Mouse (Mus musculus) common myeloid progenitor, adult 5-6 weeks (primary cell): ENCODE results near the gene Map3k6. TPM values are rescaled to one million over a fixed set of nuclear protein-coding genes. Genes with fewer than 3 reads are reported as not detected.

ENCODE experiments used
- ATAC-seq: replicated peaks from 2 replicates; pipeline ENCODE4 v1.8.0; 2016; ENCODE audit warnings: low read depth, mild to moderate bottlenecking, moderate TSS enrichment, inconsistent platforms; ENCODE audit not compliant: poor library complexity, severe bottlenecking
- total RNA-seq: library from RNA; stranded (forward); fragments of 200-1000, 187-1606 nt; gene quantifications from 2 replicates; pipeline ENCODE4 v1.2.3, GENCODE M21; 2017

Map3k6 gene
- total RNA-seq, 1 experiment from 2014 or later: 7.2 TPM

DNA sequence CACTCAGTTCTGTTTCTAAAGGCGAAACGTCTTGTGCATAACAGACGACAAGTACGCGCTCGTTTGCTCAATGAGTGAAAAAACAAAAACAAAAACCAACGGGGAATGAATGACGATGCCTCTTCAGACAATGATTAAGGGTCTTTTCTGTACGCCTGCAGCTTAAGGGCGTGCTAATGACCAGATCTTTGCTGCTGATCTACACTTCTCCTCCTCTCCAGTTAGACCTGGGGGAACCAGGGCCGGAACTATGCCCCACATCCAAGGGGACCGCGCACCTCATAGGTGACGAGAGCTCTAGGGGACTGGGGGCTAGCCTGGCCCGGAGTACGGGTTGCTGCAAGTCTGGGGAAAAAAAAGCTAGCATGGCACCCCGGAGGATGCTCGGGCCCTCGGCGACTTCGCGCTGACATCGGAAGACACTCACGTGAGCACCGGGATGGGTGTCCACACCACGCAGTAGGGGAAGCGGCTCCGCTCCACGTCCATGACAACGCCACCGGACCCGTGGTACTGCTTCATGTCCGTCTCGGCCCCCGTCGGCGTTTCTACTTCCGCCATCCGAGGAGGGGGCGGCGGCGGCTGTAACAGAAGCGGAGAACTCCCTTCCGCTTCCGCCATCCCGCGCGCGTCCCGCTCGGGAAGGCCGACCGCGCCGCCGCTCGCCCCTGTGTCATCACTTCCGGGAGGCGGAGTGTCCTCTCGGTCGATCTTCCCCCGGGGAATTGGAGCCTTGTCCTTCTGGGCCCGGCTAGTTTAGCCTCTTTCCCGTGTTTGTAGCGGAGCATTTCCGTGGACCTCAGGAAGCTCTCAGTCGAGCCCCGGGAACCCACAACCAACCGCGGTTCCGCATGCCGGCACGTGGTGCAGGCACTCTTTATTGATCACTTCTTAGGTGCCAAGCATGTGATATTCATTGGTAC, 36.7 kb downstream of the Map3k6 start, which contains the start of gene Tmem222:
Tmem222 (minus strand) TSS at position 689 of the 923 bp plus-strand sequence.
- ATAC-seq: peak; percentile 90

DNA sequence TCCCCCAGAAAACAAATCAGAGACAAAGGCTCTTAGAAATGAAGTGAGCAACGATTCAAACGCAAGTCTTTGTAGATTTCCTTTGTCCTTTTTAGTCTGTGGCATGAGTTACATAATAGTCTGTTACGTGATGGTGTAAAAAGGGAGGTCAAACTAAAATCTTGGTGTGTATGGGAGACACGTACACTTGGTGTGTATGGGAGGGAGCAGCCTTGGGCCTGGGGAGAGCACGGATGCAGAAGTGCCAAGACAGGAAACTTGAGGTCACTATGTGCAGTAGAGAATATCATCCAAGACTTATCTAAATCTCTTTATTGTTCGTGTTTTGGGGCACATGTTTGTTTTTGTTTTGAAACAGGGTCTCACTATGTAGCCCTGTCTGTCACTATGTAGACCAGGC, 37.4 kb downstream of the Map3k6 start:
- 0 out of 2 replicates have a peak, but pooled peaks have one; percentile 24 for ATAC-seq

DNA sequence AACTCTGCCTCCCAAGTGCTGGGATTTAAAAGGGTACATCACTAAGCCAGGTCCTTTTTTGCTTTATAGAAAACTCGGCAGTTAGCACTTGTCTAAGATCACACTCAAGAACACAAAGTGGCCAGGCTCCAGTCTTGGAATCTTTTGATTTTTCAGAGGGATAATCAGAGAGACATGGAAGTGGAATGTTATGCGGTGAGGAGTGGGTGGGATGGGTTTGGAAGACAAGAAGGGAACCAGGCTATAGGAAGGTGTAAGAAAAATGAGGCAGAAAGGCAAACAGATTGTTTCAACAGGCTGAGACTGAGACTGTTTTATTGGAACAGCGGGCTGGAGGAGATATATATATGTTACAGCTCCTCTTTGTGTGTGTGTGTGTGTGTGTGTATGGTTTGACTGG, 37.9 kb downstream of the Map3k6 start:
- ATAC-seq: no peak

DNA sequence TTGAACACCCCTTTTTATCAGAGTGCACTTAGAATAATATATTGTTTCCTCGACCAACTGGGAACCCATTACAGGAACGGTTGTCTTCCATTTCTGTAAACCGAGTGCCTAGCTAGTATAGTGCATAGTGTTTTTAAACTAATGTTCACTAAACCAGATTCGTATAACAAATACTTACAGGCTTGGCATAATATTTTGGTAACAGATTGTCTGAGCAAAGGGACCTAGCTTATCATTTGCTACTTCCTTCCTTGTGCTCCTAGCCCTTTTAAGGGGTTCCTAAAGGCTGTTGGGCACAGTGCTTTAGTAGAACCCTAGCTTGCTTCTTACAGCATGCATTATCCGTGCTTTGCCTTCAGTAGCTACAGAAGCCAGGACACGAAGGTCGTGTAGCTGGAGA, 40.9 kb downstream of the Map3k6 start:
- ATAC-seq: no peak

DNA sequence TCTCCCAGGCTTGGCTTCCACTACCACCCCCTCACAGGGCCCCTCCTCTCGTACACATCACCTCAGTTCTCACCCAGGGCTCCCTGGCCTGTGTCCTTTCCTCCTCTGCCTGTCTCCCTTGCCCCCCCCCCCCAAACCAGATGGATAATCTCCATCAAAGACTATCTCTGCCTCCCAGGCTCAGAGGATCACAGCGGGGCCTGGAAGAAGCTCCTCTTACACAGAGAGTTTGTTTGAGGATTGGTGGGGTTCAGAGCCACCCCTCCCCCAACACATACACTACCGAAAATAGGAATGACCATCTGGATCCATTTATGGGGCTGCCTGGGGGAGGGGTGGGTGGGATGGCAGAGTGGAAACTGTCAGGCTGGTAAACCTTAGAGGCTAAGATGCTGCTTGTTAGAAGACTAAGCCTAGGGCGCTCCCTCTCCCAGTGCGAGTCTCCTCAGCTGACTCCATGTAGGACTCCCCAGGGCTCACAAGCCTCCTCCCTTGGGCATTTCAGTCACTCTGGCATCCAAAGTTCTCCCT, 41.4 kb downstream of the Map3k6 start:
- ATAC-seq: no peak

DNA sequence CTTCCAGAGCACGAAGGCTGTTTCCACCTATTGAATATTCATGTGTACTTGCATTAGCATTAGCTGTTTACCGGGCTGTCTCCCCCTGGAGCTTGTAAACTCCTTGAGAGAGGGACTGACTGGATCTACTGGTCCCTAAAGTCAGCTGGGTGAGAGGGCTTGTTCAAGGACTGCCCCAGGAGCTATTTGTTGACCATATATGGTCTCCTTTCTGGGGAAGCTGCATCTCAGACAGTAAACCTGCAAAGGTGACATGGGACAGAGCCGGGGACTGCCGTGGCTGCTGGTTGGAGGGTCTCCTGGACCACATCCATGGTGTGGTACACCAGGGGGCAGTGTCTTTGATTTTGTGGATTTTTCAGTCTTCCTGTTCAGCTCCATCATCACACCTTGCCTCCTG, 42.0 kb downstream of the Map3k6 start:
- ATAC-seq: no peak

DNA sequence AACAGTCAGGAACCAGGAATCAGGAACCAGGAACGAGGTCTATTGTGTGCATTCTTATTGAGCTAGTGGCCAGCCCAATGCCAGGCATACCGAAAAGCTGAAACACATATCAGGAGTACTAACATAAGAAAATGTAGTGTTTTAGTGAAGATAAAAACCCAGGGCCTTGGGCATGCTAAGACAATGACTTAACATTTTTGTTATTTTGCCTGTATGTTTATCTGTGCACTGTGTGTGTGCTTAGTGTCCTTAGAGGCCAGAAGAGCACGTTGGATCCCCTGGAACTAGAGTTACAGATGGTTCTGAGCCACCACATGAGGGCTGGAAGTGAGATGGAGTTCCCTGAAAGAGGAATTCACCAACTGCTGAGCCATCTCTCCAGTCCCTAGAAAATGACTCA, 44.7 kb downstream of the Map3k6 start:
- peak; percentile 34 for ATAC-seq

DNA sequence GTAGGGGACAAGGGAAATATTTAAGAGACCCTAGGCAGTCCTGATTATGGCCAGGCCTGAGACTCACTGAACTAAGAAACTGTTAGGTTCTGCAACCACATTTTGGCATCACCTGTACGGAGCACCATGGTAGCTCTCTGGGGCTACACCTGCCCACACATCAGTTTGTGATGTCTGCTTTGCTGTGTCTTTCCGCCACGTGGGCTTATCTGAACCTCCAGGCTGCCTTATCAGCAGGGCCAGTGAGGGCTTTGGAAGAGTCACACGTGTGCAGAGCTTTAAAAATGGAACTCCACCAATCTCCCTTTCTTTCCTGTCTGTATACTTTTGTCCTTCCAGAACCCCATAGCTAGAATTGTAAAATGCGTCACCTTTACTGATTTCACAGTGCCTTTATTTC, 45.3 kb downstream of the Map3k6 start:
- peak; percentile 70 for ATAC-seq

DNA sequence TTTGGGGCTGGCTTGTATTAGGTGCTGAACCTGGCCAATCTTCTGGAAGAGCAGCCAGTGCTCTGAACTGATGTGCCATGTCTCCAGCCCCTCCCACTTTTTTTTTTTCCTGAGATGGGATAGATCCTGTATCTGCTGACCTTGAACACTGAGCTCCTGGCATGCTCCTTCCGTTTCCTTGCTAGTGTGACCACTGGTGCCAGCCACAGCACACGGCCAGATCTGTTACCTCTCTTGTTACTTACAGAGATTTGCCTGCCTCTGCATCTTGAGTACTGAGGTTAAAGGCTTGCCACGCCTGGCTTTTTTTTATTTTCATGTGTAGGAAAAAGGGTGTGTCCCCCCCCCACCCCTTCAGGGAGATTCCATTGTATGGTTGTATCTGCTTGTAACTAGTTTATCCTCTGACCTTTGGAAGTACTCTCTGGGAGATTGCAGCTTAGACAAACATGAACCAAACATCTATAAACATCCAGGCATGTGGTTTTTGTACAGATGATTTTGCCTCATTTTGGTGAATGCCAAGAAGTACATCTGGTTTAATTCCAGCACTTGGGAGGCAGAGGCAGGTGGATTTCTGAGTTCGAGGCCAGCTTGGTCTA, 46.0 kb downstream of the Map3k6 start:
- no peak for ATAC-seq

DNA sequence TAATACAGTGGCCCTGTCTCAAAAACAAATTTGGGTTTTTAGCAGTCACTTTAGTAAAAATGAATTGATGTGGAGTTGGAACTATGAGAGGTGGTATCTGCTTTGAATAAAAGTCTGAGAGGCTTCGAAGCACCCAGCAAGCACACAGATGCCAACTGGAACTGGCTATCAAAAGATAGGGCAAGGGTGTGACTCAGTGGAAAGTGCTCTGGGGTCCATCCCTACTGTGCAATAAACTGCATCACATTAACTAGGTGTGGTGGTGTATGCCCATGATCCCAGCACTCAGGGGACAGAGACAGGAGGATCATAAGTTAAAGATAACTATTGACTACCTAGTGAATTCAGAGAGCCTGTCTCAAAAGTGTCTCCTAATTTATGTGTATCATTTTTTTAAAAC, 50.6 kb downstream of the Map3k6 start:
- ATAC-seq: no peak

DNA sequence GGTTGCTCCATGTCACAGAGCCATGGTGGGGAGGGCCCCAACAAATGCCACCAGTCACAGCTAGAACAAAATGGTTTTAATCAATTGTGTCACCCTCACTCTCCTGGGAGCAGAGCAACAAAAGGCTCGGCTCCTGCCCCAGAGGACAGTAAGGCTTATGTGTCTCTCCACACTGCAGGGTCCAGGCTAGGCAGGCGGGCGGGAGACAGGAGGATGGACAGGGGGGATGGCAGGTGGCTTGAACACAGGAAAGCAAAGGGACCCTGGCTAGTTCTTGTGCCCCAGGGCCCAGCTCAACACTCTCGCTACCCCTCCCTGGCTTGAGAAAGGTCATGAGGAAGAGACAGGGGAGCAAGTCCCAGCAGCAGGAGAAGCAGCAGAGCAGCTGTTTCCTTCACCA, 51.8 kb downstream of the Map3k6 start:
- no peak for ATAC-seq

DNA sequence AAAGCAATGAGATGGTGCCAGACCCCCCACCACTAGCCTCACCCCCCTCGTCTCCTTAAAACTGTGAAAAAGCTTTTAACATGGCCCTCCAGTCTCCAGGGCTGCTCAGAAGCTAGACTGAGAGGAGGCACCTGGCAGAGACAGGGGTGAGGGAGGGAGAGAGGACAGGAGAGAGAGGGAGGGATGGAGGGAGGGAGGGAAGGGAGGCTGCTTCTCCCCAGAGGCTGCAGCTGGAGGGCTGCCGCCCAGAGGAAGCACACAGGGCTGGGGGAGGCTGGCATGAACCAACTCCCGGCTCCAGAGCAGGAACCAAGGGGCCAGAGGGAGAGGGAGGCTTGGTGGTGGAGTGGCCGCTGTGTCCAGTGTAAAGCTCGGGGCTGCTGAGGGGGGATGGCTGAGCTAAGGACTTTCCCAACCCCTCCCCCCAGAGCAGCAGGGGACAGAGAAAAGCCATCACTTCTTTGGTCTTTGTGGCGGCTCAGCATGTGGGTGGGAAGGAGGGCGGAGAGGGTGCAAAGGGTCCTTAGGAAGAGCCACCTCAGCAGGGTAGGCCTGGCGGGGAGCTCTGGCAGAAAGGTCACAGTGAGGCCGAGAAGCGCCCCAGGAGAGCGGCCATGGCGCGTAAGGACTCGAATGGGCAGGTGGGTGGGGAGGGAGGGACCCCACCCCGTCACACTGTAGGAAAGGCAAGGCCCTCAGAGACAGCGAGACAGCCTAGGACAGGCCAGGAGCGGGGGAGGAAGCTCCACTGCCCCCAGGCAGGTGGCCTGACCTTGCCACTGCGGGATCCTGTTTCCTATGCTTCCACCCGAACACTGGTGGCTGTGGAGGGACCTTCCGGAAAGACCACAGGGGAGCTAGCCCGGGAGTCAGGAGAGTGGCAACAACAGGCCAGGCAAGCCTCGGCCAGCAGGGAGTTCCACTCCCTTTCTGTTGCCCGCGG, 52.6 kb downstream of the Map3k6 start:
- ATAC-seq: no peak

DNA sequence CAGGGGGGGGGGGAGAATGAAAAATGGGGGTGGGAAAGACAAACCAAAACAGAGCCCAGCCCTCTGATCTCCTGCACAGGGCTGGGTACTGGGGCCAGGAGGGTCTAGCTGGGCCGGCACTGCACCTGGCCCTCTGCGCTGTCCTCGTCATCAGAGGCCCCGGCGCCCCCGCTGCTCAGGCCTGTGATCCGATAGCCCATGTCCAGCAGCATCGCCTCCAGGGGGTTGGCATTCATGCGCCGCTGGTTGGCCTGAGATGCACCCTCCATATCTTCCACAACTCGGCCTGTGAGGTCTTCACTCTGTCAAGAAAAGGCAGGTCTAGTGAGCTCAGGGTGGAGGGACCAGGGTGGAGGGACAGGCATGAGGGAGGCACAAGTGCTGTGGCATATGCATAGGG, 53.5 kb downstream of the Map3k6 start:
- no peak for ATAC-seq

DNA sequence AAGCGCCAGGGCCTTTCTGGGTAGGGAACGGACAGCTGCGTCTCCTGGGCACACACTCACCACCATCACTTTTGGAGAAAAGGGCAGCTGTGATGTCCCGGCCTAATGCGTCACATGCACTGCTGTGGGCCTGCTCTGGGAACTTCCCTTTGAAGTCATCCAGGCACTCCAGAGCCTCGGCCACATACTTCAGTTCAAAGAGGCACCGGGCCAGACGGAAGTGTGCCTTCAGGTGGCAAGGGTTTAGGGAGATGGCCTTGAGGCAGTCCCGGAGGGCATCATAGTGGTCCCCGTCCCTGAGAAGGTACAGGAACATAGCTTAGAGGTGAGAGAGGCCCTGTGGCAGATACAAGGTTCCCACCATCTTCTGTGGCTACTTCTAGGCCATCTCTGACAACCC, 56.7 kb downstream of the Map3k6 start:
- no peak for ATAC-seq

DNA sequence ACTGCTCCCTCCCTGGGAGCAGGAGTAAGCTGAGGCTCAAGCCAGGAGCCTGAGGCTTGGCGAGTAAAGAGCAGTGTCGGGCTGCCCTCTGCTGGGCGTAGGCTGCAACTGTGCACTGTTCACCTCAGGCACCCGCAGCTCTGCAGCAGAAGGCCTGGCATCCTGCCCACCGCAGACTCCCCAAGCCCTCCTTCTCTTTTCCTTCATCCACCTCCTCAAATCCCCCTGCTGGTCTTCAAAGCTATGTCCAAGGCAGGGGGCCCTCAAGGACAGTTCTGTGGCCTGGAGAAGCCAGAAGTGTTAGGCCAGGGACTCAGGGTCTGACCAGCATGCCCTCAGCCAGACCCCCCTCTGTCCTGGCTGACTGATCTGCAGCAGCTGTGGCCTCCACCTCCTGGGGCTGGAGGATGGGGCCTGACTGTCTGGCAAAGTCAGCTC, 57.2 kb downstream of the Map3k6 start:
- ATAC-seq: peak; percentile 91

DNA sequence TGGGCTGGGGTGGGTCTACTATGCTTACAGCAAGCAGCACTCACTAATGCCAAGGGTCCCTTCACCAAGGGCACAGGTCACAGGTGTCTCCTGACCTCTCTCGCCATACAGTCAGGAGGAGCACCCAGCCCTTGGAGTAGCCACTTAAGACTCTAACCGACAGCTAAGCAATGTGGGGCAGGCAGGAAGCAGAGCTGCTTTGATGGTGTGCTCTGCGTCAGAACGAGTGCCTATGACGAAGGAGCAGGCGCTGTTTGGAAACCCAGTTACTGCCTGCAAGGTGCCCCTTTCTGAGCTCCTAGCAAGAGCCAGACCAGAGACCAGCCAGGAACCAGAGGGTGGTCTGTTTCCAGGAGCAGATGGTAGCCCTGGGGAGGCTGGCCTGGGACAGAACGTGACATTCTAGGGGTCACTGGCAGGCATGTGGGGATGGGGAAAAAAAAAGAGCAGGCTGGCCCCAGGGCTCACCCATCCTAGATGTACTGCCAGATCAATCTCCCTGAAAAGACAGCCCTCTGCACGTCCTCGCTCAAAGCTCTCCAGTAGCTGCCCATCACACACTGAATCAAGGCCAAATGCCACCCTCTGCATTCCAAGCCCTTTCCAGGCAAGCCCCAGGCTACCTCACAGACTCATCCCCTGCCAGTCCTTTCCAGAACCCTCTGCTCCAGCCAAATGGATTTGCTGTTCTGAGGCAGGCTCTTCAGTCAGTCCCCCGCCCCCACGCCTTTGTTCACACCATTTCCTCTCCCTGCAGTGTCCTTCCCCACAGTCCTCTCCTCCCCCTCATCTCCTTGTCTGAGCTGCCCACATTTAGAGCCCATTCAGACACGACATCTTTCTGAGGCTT, 58.1 kb downstream of the Map3k6 start:
- ATAC-seq: no peak

DNA sequence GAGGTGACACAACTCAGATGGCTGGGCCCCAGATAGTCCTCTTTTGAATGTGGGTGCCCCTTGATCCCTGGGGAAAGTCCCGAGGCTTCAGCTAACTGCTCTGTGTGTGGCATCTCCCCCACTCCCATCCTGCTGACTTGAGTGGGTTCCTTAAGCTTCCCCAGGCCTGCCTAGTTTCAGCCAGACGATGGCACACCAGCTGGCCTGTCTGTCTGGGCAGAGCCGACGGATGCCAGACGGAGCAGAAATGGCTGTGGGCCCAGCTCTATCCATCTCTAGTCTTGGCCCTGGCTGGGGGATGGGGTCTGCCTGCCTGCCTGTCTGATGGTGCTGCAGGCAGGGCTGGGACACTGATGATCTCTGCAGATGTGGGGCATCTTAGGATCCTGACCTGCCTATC, 59.1 kb downstream of the Map3k6 start:
- ATAC-seq: no peak

DNA sequence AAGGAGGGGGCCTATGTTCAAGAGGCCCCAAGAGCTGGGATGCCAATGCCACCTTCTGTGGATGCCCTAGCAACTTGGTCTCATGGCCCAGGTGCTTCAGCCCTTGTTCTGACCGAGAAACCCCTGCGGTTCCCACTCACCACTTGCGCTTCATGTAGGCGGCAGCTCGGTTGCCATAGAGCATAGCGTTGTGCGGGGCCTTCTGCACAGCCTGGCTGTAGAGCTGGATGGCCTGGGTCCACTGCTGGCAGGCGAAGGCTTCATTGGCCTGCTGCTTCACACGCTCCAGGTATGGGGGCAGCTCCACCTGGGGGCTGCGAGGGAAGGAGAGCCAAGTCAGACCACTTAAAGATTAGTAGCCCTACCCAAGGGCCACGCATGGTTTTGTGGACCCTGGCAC, 59.8 kb downstream of the Map3k6 start:
- no peak for ATAC-seq

DNA sequence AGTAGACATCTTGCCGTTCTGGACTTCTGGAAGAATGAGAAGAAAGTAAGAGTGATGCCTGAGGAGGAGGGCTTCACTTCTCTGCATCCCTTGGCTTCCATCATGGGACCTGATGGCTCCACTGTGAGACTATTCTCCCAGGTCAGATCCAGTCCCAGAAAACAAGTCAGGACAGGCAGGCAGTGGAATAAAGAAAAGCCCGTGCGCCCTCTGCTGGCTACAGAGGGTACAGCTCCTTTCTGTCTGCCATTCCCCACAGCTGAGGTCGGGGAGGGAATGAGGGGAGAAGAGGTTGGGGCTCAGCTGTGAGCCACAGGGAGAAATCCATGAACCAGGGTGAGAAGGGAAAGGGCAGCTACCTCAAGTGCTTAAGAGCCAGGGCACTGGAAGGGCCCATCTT, 61.2 kb downstream of the Map3k6 start:
- ATAC-seq: peak; percentile 61
